Mouse (Mus musculus) ES-Bruce4 (cell line): ENCODE measurements around the gene Cypt12.

Source experiments
- CTCF ChIP-seq: IDR thresholded peaks from one replicate; pipeline ENCODE4 v1.8.1; 2011; ENCODE audit warnings: low read depth, low read length
- POLR2A ChIP-seq: IDR thresholded peaks from one replicate; pipeline ENCODE4 v1.8.1; 2011; ENCODE audit warnings: low read length; ENCODE audit not compliant: insufficient read depth

- no peak for TF ChIP-seq CTCF
- no peak for TF ChIP-seq POLR2A
These were observed 34.4 kb upstream of the Cypt12 start for GRCm38 (mm10) chr3:17913796-17914195.
